Mouse (Mus musculus) testis, adult 2 months (tissue): ENCODE results near the gene Retnlg.

Experiments
- CTCF ChIP-seq: fragments of 200-500 bp; IDR thresholded peaks from 2 replicates; pipeline ENCODE4 v1.5.1; 2012; ENCODE audit warnings: low read depth, mild to moderate bottlenecking, inconsistent platforms, low read length, moderate library complexity; ENCODE audit not compliant: control insufficient read depth, insufficient read depth, insufficient replicate concordance
- POLR2A ChIP-seq: fragments of 200-500 bp; IDR thresholded peaks from 2 replicates; pipeline ENCODE4 v1.6.1; 2012; ENCODE audit warnings: low read depth, mild to moderate bottlenecking, inconsistent platforms, low read length, moderate library complexity; ENCODE audit not compliant: control insufficient read depth

DNA sequence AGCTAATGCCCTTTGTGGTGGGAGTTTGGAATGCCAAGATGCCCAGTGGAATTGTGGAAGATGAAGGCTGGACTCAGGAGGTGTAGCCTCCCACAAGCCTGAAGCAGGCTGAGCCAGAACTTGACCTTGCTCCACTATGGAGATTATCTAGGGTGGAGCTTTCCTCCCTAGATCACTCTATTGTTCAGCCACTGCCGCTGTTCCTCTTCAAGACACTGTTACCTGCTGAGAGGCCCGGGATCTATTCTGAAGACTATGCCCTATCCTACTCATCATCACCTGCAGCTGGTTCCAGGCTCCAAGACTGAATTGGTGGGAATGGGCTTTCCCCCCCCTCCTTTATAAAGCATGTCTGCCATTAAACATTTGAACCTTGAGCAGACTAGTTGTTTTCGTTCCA, 2.8 kb upstream of the Retnlg start:
- TF ChIP-seq CTCF (no peak), POLR2A (no peak)
